Mouse (Mus musculus) liver, postnatal 0 days (tissue): ENCODE measurements around the gene Zfp423. TPM values are rescaled to one million over a fixed set of nuclear protein-coding genes. Genes with fewer than 3 reads are reported as not detected.

ENCODE experiments used
- ATAC-seq: fragments of 200-750 bp; cut with Nextera tagmentation; 2 replicates; pipeline ENCODE4 v1.8.0; 2017; ENCODE audit warnings: mild to moderate bottlenecking, moderate library complexity
- DNase-seq: peaks from one replicate; pipeline ENCODE4 v3.0.0-alpha.2; 2016
- H3K27ac ChIP-seq: fragments of 300-500 bp; sonication (generic); 2 replicates; pipeline ENCODE4 v1.5.1; 2014; ENCODE audit warnings: antibody characterized with exemption, moderate library complexity, mild to moderate bottlenecking, low read depth
- H3K27me3 ChIP-seq: fragments of 300-500 bp; sonication (generic); 2 replicates; pipeline ENCODE4 v1.6.1; 2014; ENCODE audit warnings: low read length, control low read depth, mixed read lengths; ENCODE audit not compliant: insufficient read depth
- H3K36me3 ChIP-seq: fragments of 300-500 bp; sonication (generic); replicated peaks from 2 replicates; pipeline ENCODE4 v1.6.1; 2014; ENCODE audit warnings: mild to moderate bottlenecking, control low read depth, low read length, moderate library complexity, mixed read lengths; ENCODE audit not compliant: insufficient read depth
- H3K4me1 ChIP-seq: fragments of 300-500 bp; sonication (generic); 2 replicates; pipeline ENCODE4 v1.6.1; 2014; ENCODE audit warnings: antibody characterized with exemption, mild to moderate bottlenecking, control low read depth; ENCODE audit not compliant: insufficient read depth
- H3K4me2 ChIP-seq: fragments of 300-500 bp; sonication (generic); 2 replicates; pipeline ENCODE4 v1.6.1; 2014; ENCODE audit warnings: low read depth, mild to moderate bottlenecking, low read length, moderate library complexity, mixed read lengths
- H3K4me3 ChIP-seq: fragments of 300-500 bp; sonication (generic); 2 replicates; pipeline ENCODE4 v1.5.1; 2014; ENCODE audit warnings: low read depth, low read length
- H3K9ac ChIP-seq: fragments of 300-500 bp; sonication (generic); replicated peaks from 2 replicates; pipeline ENCODE4 v1.6.1; 2014; ENCODE audit warnings: mild to moderate bottlenecking, moderate library complexity
- H3K9me3 ChIP-seq: fragments of 300-500 bp; sonication (generic); 2 replicates; pipeline ENCODE4 v1.6.1; 2016; ENCODE audit warnings: mild to moderate bottlenecking, control low read depth, low read length, mixed read lengths
- CTCF ChIP-seq: sonication (generic); IDR thresholded peaks from 2 replicates; pipeline ENCODE4 v1.5.1; 2016; ENCODE audit warnings: antibody characterized with exemption, low read depth
- EP300 ChIP-seq: IDR thresholded peaks from 2 replicates; pipeline ENCODE4 v1.6.1; 2016; ENCODE audit warnings: antibody characterized with exemption, low read depth, mild to moderate bottlenecking
- WGBS: fragments of 180-500 bp; shearing (Covaris S2); extraction: QIAGEN DNeasy Blood & Tissue Kit; methylation state at CpG from one replicate; pipeline ENCODE4 v1.1.7; 2014; ENCODE audit not compliant: insufficient replicate concordance; 5-methylcytosine and 5-hydroxymethylcytosine counted together
- polyA plus RNA-seq: library from polyadenylated mRNA; unstranded; fragments of >200 nt; fragmentation: Nextera tagmentation; extraction: Ambion mirVana; gene quantifications from 2 replicates; pipeline ENCODE4 v1.2.1, GENCODE M21; 2015

The Zfp423 gene
- polyA plus RNA-seq, 1 experiment from 2014 or later = 0.31 TPM

DNA sequence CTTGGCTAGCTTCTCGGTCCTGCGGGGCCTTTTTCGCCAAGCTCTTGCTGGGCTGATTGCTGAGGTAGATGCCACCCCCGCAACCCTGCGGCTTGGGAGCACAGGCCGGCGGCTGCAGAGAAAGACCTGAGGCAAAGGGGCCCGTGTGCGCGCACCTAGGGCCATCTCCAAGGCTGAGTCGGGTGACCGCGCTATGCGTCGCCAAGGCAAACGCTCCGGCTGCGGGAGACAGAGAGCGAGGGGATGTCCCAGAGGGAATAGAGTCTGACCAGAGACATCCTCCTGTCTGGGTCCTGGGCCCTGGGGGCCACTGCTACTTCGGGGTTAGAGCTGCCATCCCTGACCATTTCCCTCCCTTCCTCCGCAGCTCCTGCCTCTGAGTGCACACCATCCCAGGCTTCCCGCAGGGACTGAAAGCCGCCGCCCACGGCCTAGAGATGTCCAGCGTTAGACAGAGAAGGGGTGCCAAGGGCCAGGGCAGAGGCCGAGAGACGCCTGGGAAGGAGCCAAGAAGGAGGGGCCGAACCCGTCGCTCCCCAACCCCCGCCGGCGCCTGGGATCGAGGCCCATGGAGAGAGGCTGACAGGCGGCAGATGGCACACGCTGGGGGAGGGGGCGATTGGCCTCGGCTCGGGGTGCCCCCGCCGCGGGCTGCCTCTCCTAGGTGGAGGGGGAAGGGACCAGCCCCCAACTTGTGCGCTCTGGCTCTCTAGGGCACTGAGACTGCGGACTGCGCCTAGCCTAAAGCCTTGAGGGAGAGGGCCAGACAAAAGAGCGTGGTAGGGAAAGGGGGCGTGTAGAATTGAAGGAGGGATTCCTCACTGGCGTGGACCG lies 2.5 kb upstream of the Zfp423 start:
- Histone ChIP-seq H3K4me2 (peak overlapping the region; percentile 52), H3K9ac (no peak overlapping the region), H3K9me3 (no peaks in the 10 kb centered on the region), H3K4me1 (peaks cover 9% of the 10 kb centered on the region; the same call in 1 of the 2 replicates), H3K27me3 (peaks cover 68% of the 10 kb centered on the region), H3K4me3 (peak overlapping the region; percentile 19; the same call in 1 of the 2 replicates), H3K27ac (no peak overlapping the region), H3K36me3 (no peaks in the 10 kb centered on the region)
- peak; percentile 44 for DNase-seq
- WGBS = 2% methylated on average over 48 of the region's 50 CpGs
- TF ChIP-seq EP300 (no peak), CTCF (no peak)
- ATAC-seq = no peak

GRCm38 (mm10) chr8:87961108-87961507 lies 1.7 kb upstream of the Zfp423 start:
- Histone ChIP-seq H3K9me3 (no peaks in the 10 kb centered on the region), H3K27ac (no peak overlapping the region), H3K4me2 (peak overlapping the region; percentile 52), H3K4me3 (0 out of 2 replicates have a peak overlapping the region, but pooled peaks have one; percentile 19), H3K4me1 (peaks cover 9% of the 10 kb centered on the region; the same call in 1 of the 2 replicates), H3K27me3 (peaks cover 75% of the 10 kb centered on the region), H3K36me3 (no peaks in the 10 kb centered on the region), H3K9ac (no peak overlapping the region)
- 0% methylated on average over 19 of the region's 20 CpGs for WGBS
- peak; percentile 71 for TF ChIP-seq CTCF
- TF ChIP-seq EP300 = no peak
- ATAC-seq (no peak), DNase-seq (peak; percentile 54)

- Histone ChIP-seq H3K9ac (peak overlapping the region; percentile 13; the same call in 1 of the 2 replicates), H3K4me1 (peaks cover 9% of the 10 kb centered on the region; the same call in 1 of the 2 replicates), H3K27ac (peak overlapping the region; percentile 23), H3K9me3 (no peaks in the 10 kb centered on the region), H3K4me3 (peak overlapping the region; percentile 57), H3K27me3 (peaks cover 83% of the 10 kb centered on the region), H3K36me3 (no peaks in the 10 kb centered on the region), H3K4me2 (peak overlapping the region; percentile 80)
- ATAC-seq = peak; percentile 57; the same call in 1 of the 2 replicates
- peak; percentile 51 for TF ChIP-seq CTCF
- no peak for TF ChIP-seq EP300
- DNase-seq = peak; percentile 57
- under 1% methylated on average over 46 of the region's 76 CpGs for WGBS
These were observed 810 bp upstream of the Zfp423 start for GRCm38 (mm10) chr8:87960061-87960749.

DNA sequence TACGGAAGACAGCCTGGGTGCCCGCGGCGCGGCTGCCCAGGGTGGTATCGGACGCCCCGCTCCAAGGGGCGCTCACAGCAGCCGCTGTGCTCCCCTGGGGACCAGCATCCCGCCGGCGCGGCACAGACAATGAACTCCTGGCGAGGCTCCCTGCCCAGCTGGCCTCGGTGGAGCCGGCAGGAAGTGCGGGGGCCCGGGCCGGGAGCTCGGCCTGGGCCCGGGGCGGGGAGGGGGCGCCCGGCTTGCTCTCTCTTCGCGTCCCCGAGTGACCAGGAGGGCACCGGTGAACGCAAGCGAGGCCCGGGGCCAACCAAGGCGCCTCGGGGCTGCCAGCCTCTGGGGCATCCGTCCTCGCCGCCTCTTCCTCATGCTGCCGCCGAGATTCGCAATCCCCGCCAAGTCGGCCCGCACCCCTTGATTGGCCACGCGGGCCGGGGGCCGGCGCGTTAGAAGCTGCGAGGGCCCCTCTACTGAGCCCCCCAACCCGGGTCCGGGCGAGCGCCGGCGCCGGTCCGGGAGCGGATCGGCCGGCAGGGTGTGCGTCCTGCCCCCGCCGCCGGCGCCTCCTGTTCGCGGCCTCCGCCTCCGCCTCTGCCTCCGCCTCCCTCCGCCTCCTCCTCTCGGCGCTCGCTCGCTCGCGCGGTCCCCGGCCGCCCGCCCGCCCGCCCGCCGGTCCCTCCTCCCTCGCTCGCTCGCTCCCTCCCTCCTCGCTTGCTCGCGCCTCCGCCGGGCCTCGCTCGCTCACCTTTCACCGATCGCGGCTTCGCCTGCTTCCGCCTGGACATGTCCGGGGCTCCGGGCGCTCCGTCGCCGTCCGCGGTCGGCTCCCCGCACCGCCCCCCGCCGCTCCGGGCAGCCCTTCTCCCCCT lies 710 bp downstream of the Zfp423 start:
- DNase-seq = peak; percentile 71
- Histone ChIP-seq H3K4me2 (peak overlapping the region; percentile 80), H3K4me1 (peaks cover 9% of the 10 kb centered on the region; the same call in 1 of the 2 replicates), H3K27me3 (peaks cover 88% of the 10 kb centered on the region), H3K9ac (peak overlapping the region; percentile 45), H3K9me3 (no peaks in the 10 kb centered on the region), H3K4me3 (peak overlapping the region; percentile 57), H3K27ac (peak overlapping the region; percentile 68), H3K36me3 (no peaks in the 10 kb centered on the region)
- 1% methylated on average over 66 of the region's 115 CpGs for WGBS
- TF ChIP-seq EP300 = no peak
- TF ChIP-seq CTCF = no peak
- ATAC-seq = peak; percentile 84

GRCm38 (mm10) chr8:87957871-87958450 lies 1.4 kb downstream of the Zfp423 start:
- peaks cover 84% of the 10 kb centered on the region for H3K27me3 ChIP-seq
- no peak for TF ChIP-seq EP300
- TF ChIP-seq CTCF = no peak
- H3K36me3 ChIP-seq = no peaks in the 10 kb centered on the region
- ATAC-seq = no peak
- WGBS = 2% methylated on average over 20 of the region's 20 CpGs
- peak overlapping the region; percentile 45; the same call in 1 of the 2 replicates for H3K9ac ChIP-seq
- peaks cover 9% of the 10 kb centered on the region; the same call in 1 of the 2 replicates for H3K4me1 ChIP-seq
- peak overlapping the region; percentile 68 for H3K27ac ChIP-seq
- H3K9me3 ChIP-seq = no peaks in the 10 kb centered on the region
- peak overlapping the region; percentile 57 for H3K4me3 ChIP-seq
- peak overlapping the region; percentile 80 for H3K4me2 ChIP-seq
- DNase-seq = no peak
